Mouse (Mus musculus): ENCODE results near the gene Gm29276.
"Not testable (repeated sequence)": the region's sequence is repeated elsewhere in the genome, so short reads cannot be mapped to it uniquely, and the experiment has no call there.

The Gm29276 gene

DNA sequence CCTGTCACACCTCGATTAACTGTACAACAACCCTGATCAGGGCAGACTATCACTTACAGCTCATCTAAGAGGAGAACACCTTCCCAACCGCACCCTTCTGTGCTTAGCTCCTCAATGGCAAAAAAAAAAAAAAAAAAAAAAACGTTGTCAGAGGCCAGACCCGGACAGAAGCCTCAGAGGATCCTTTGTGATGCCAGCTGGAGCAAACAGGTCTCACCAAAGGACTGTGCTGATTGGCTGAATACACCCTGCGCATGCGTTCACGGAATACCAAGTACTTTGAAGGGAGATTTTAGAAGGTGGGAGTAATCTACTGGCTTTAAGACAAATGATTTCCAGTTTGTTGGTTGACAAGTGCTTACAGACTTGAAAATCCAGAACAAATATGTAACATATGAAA, at the start of gene Gm29276:
Gene Gm29276 (minus strand): TSS at position 101 of the 400 bp plus-strand sequence.
- DNase-seq (ENCODE audit: low spot score), result not testable (repeated sequence)
